Mouse (Mus musculus): Measurements from ENCODE around the gene Ccl3.

The Ccl3 gene

DNA sequence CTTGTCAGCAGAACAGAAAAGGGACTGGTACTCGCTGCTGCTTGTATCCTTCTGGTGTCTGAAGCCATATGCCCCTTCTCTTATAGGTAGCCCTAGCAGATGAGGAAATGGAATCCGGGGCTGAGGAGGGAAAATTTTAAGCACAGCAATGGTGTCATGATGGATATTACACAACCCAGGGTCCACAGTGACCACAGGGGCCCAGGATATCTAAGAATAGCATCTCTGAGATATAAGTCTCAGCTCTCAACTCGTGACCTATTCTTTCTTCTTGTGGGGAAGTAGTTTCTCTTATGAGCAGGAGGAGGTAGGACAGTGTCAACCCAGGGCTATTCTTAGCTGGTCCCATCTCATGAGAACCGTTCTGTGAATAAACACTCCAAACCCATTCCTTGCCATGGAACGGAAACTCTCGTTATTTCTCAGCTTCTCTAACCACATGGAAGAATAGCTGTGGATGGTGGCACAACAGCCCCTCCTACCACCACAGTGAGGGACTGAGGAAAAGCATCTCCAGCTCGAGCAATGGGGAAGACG, at the start of gene Ccl3:
Gene Ccl3, minus strand, starts transcription at position 51 of the 537 bp plus-strand sequence.
- DNase-seq (ENCODE audit: low read depth) = no peak

DNA sequence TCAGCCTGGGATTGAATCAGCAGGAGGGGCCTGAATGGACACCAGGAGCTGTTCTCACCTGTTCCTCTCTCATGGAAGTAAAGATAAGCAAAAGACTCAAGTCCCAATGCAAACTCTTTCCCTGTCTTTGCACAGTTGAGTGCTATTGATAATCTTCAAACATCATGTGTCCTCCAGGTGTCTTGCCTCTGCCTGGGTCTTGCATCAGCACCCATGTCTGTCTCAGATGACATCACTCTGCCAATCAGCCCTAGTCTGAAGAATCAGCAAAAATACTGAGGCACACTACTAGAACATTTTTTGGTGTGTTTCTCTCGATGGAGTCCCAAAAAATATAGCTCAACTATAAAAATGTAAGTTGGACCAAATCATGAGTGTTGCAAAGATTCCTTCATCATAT, 42.9 kb upstream of the Ccl3 start:
- no peak for DNase-seq (ENCODE audit: low read depth)

DNA sequence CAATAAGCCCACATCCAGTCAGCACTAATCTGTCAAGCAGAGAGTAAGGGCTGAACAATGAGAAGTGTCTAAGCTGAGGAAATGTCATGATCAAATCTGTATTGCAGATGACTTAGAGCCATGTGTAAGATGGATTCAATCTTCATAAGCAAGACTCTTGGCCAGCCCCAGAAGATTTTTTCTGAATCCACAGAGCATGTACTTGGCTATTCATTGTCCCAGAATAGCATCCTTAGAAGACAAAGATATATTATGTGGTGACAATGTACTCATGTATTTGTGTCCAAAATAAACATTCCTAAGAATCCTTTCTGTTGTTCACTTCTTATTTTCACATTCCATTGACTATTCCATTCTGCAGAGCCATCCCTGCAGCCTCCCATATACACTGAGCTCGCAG, 40.8 kb upstream of the Ccl3 start:
- DNase-seq (ENCODE audit: low read depth) = peak; percentile 49

DNA sequence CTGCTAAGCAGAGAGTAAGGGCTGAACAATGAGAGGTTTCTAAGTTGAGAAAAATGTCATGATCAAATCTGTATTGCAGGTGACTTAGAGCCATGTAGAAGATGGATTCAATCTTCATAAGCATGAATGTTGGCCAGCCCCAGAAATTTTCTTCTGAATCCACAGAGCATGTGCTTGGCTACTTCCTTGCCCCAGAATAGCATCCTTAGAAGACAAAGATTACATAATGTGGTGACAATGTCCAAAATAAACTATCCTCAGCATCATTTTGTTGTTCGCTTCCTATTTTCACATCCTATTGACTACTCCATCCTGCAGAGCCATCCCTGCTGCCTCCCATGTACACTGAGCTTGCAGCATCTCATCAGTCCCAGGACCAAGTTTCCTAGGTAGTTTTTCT, 26.5 kb upstream of the Ccl3 start:
- no peak for DNase-seq (ENCODE audit: low read depth)

DNA sequence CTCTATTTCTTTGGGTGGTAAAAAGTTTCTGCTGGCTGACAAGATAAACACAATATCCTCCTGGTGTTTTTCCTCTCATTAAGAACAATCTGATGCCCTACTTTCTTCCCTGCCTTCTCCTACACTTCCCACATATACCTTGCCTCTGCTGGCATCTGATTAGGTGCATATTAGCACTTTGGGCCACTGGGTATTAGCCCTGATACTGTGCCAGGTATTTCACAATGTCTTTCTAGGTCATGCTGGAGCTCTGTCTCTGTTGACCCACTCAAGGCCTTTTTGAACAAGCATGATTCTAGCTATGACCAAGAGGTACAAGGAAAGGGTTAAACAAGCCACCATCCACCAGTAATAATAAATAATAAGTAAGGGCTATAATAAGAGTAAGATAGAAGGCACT, 22.6 kb upstream of the Ccl3 start:
- DNase-seq (ENCODE audit: low read depth) = no peak

DNA sequence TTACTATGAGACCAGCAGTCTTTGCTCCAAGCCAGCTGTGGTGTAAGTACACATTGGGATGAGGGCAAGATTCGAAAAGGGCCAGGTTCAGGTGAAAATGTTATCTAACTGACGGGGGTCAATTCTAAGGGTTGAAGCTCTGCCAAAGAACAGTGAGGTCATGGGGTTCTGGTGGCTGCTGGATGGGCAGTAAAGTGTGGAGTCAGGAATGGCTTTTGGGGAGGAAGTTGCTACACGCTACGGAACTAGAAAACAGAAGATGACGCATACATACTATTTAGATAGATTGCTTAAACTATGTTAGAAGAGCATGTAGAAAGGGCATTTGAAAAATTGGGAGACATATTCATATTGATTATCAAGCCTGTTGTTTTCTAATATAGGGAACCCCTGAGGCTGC, 14.4 kb upstream of the Ccl3 start:
- no peak for DNase-seq (ENCODE audit: low read depth)

DNA sequence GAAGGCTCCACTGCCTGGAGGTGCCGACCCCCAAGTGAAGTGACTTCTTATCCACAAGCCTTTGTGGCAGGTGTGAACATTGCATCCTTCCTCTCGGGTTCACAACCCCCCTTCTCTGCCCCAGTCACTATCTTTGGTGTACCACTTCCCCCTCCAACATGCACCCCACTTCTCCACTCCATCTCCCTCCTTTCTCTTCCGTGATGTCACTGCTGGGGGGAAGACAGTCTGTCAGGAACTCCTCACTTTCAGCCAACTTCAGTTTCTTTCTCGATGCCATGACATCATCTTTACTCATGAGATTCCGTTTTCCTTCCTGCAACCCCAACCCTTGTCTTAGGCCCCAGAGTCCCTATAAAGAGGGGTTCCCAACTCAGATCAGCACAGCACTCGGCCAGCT, 13.0 kb upstream of the Ccl3 start, which contains the start of gene Ccl4:
Gene Ccl4, plus strand, starts transcription at position 381 of the 400 bp plus-strand sequence.
- DNase-seq (ENCODE audit: low read depth) = no peak

DNA sequence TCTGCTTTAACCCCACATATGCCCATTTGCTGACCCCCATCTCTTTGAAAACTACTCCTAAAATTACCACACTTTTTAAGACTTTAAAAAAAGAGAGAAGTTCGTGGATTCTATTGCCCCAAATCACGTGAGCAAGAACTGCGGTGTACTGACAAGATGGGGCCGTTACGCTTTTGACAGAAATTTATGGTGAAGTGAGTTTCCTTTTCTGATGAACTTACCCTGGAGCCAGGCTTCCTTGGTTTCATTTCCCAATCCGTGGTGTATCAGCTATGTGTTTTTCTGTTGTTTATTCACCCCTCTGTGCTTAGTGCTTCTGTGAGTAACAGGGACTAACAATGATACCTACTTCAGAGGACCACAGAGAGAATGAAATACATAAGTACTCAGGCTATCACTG, 9.6 kb upstream of the Ccl3 start:
- no peak for DNase-seq (ENCODE audit: low read depth)

DNA sequence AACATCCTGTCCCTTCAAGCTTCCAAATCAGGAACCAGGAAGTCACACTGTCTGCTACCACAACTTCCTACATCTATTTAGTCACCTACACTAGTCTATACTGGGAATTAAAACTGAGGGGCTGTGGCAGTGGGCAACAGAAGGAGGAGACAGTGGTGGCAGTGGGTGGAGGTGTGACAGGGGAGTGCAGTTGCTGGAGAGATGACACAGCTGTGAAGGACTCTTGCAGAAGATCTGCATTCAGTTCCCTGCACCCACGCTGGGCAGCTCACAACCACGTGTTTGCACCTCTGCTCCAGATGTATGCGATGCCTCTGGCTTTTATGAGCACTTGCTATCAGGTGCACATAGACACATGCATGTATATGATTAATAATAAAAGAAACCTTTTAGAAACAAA, 8.4 kb upstream of the Ccl3 start:
- no peak for DNase-seq (ENCODE audit: low read depth)

DNA sequence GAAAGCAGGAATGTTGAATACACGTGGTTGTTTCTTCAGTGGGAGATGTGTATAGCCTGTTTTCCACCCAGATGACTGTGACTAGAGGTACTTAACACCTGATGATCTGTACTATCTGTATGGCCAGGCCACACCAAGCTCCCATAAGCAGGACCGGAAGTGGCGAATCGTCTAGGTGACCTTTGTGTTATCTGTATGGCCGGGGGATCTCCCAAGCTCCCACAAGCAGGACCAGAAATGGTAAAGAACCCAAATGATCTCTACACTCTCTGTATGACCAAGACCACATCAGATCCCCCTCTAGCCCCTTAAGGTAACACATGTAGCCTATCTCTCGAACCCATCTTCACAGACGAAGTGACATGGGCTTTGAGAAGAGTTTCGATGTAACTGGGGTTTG, 5.5 kb upstream of the Ccl3 start:
- DNase-seq (ENCODE audit: low read depth) = no peak

DNA sequence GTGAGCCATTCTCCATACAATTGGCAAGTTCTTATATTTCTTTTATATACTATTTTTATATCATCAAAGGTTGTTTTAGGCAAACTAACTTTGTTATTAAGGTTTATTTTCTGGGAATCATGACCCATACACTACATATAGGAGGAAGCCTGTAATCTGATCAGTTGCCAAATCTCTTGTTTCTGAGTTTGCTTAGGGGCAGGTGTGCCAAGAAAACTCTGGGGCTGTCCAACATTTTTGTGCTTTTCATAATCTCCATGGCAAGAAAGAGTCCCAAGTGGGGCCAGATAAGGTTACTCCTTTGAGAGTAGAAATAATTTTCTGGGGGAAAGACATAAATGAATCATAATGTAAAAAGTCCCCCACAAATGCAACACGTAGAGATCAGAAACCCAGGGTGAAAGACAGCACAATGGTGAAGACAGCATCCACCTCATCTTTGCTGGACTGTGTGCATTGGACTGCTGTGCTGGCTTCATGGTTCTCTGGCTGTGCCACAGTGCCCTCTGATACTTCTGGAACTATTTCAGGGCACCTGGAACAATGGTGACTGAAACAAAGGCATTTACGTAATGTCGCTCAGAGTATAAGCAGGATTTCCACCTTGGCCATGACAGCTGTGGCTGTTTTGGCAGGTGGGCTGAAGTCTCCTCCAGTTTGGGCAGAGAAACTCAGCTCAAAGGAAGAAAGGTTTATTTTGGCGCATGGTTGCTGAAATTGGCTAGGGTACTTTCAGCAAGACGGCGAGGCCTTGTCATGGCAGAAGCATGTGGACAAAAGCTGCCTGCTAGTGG, 2.6 kb downstream of the Ccl3 start:
- peak; percentile 48 for DNase-seq (ENCODE audit: low read depth)

DNA sequence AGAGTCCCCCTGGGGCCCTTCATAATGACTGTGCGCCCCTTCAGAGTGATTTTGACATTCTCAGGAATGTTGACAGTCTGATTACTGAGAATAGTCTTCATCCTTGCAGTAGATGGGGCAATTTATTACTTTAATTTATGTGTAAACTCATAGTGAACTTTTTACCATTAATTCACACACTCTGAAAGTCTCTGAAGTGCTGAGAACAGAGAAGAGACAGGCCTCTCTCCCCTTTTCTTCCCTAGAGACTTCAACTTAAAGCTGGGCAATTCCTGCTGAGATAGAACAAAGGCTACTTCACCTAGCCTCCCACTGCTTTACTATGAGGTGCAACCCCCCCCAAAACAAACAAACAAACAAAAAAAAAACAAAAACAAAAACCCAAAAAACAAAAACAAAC, 3.6 kb downstream of the Ccl3 start, which contains the start of gene Rpl9-ps1:
Gene Rpl9-ps1, minus strand, starts transcription at position 101 of the 400 bp plus-strand sequence.
- DNase-seq (ENCODE audit: low read depth) = no peak

DNA sequence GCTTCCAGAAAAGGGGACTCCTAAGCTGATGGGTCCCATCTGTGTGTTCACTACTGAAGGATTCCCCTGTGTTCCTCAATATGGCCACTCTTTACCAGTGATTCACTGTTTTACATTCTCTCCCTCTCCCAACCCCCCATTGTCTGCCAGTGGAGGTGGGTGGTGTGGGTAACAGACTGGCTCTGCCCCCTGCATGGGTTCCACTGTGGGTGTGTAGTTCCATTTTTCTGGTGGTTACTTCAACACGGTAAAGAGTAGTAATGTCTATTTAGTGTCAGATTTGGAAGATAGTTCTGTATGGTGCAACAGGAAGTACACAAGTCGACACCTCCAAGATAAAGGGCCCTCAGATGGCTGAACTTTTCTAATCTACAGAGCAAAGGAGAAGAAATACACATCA, 7.9 kb downstream of the Ccl3 start:
- DNase-seq (ENCODE audit: low read depth) = no peak

DNA sequence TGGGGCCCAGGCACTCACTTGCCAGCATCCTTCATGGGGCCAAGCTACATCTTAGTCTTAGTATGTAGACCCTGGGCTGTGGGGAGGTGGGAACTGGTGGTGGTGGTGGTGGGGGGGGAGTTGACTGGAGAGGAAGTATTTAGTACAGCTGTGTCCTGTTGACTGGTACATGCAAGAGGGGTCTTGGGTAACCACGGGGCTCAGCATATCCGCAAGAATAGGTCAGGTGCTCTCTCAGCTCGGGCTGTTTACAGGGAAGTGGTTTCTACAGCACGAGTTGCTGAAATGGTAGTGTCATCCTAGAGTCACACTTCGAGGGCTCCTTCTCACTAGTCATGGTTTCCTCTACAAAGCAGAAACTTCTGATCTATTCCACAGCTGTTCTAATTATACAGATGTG, 9.0 kb downstream of the Ccl3 start:
- DNase-seq (ENCODE audit: low read depth) = no peak

DNA sequence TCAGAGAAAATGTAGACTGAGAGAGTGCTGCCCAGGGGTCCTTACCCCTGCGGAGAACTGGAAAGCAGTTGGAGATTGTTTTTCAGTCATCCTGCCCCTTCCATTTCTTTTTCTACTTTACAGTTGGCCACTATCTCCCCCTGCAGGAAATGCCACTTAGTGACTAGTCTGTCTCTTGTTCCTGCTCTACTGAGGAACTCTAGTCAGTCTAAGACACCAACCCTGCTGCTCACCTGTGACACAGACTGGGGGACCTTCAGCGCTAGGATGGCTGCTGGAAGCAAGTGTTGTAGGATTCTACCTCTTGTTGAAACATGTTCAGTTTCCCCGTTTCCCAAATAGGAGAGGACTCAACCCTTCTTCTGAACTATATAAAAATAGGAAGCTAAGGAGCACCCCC, 9.6 kb downstream of the Ccl3 start:
- peak; percentile 49 for DNase-seq (ENCODE audit: low read depth)

DNA sequence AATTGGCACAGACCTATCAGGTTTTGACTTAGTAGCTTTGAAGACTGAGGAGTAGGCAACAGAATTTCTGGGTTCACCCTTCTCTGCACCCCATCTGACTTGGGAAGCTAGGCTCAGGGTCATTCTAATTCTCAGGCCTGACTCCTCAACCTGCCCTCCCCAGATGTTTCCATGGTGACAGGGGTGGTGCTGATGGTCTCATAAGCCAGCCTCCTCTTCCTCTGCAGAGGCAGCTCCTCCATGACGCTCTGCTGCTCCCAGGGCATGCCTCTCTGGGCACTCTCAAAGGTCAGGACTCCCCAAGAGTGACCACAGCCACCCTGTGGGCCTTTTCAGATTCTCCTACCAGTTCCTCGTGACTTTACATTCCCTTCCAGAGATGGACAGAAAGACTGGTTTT, 10.2 kb downstream of the Ccl3 start:
- no peak for DNase-seq (ENCODE audit: low read depth)

DNA sequence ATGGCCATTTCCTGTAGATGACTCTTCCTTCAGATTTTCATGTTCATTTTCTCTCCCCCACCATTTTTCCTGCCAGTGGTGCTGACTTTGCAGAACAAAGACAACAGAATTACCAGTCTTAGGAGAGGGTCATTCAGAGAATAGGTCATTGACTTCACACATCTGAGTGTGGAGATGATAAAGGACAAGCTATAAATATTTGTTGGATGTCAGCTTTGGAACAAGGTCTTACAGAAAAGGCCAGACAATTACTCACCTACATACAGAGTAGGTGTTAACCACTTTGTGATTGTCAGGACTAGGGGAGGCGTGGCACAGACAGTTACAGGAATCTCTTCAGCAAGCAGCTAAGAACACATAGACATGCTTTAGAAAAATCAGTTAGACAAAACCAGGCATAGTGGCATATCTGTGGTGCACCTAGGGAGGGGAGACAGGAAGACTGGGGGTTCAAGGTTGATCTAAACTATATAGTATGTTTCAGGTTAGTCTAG, 12.4 kb downstream of the Ccl3 start:
- DNase-seq (ENCODE audit: low read depth) = no peak

DNA sequence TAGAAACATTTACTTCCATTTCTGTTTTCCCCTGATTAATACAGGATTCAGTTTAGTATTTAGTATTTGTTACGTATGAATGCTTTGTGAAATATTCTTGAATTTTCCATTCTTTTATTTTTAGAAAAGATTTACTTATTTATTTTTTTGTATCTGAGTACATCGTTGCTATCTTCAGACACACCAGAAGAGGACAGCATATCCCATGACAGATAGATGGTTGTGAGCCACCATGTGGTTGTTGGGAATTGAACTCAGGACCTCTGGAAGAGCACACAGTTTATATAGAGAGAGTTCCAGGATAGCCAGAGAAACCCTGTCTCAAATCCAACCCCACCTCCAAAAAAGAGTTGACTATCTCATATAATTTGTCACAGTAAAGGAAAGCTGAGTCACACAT, 14.3 kb downstream of the Ccl3 start:
- DNase-seq (ENCODE audit: low read depth) = peak; percentile 40

DNA sequence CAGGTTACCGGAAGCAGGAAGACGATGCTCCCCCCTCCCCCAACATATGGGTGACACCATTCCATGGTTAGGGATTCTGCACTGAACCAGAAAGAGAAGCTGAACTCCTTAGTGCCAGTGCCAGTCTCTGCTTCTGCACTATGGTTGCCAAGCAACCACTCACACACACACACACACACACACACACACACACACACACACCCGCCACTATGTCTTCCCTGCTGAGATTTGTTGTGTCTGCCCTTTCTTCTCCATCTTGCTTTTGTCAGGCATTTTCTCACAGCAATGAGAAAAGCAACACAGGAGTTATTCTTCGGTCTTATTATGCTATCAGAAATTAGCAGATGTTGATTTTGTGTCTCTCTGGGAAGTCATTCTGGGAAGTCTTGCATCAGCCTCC, 14.7 kb downstream of the Ccl3 start:
- no peak for DNase-seq (ENCODE audit: low read depth)

DNA sequence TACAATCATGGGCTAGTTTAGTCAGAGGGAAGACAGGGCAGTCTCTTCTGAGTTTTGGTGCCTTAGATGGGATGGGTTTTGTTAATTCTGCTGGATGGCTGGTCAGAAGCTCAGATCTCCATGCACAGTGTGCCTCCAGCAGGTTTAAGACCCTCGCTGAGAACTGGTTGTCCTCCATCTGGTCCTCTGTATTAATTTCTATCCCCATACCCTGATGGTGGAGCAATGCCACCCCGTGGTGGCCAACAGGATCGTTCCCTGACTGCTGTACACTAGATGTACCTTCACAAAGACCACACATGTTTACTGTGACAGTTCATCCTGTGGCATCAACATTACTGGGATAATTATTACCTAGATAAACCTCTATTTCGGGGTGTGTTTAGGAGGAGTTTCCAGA, 16.4 kb downstream of the Ccl3 start:
- peak; percentile 82 for DNase-seq (ENCODE audit: low read depth)

DNA sequence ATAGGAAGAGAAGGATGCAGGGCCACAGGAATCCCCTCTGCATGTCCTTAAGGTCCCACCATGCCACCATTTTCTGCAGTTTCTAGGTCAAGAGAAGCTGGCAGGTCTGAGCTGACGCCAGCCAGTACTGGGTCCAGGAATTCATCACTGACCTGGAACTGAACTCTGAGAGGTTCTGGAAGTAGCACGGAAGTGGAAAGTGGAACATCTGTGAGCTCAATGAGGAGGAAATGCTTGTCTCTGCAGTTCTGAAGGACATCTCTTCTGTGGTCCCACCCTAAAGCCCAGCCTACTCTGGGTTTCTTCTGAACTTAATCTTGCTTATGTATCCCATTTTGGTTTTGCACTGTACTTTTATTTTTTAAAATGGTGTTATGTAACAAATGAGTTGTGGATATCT, 18.1 kb downstream of the Ccl3 start:
- DNase-seq (ENCODE audit: low read depth) = no peak

DNA sequence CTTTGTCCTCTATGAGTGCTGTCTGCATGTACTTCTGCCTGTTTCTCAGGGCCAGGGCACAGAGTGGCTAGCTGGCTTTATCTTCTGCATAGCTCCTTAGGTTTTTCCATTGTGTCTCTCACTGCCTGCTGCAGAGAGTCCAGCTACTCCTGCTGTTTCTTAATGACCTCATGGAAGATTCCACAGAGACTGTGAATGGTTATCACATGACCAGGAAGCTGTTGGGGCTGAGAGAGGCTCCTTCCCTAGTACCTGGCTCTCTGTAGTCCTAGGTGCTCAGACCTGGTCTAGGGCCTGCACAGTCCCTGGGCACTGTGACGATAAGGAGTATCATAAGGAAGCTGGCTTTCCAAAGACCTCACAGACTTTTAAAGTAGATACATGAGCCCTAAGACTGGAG, 18.5 kb downstream of the Ccl3 start:
- DNase-seq (ENCODE audit: low read depth) = peak; percentile 43

DNA sequence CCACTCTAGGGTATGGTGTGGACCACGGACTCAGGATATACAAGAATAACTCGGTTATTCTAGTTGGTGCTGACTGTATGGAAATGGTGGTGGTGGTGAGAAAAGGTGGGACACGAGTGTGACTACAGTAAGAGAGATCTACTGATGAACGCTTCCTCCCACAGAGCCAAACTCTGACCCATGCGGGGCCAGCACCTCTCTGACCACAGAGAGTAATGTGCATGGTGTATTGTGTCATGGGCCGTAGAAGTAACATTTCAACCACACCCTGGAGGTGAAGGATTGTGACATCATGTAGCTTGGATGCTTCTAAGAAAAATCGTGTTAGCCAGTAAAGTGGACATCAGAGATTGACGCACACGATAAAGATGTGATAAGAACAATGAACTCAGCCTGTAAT, 20.3 kb downstream of the Ccl3 start:
- no peak for DNase-seq (ENCODE audit: low read depth)

DNA sequence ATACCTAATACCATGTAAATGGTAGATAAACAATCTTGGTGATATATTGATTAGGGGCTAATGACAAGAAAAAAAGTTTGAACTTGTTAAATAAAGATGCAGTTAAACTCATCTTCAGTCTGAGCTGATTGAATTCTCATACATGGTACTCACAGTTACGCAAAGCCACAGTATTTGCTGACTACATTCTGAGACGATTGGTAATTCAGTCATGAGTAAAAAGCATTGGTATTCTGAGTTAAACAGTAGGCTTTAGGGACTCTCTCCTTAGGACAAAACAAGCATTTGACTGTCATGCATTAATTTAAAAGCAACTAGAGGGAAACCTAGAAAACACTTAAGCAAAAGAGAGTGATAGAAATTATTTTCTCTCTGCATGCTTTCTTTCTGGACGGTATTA, 25.6 kb downstream of the Ccl3 start:
- peak; percentile 53 for DNase-seq (ENCODE audit: low read depth)
